Mouse (Mus musculus): Measurements from ENCODE around the gene Tent4a.
A peak's percentile ranks its signal among the peaks of the same experiment; 100 is the strongest.

Gene Tent4a

DNA sequence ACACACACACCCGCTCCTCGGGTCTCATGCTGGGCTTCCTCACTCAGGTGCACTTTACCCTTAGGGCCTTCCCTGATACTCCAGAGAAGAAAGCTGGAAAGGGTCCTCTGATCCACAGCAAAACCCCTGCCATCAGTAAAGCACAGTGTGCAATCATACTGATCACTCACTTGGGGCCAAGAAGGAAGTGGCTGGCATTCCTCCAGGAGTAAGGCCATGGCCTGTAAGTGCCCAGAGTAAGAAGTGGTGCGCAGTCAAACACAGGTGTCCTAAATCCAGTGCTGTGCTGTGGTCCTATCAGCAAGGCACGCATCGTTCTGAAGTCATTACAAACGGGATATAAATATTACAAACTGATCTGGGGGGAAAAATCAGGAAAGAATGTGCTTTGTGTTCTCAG is 17.0 kb downstream of the Tent4a start:
- no peak for DNase-seq

DNA sequence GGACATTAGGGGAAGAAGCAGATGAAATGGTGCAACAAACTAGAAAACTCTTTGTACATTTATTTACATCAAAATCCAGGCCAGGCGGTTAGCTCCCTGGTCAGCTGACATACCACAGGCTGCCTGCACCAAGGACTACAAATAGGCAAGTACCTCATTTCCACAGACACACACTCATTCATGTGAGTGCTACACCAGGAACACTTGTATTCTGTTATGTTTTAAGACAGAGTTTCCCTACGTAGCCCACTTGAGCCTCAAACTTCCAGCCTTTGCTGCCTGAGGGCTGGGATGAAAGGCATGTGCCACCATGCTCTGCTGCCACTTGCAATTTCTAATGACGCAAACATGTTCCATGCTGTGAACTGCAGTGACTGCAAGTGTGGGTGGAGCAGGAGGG is 19.3 kb downstream of the Tent4a start:
- DNase-seq = no peak

DNA sequence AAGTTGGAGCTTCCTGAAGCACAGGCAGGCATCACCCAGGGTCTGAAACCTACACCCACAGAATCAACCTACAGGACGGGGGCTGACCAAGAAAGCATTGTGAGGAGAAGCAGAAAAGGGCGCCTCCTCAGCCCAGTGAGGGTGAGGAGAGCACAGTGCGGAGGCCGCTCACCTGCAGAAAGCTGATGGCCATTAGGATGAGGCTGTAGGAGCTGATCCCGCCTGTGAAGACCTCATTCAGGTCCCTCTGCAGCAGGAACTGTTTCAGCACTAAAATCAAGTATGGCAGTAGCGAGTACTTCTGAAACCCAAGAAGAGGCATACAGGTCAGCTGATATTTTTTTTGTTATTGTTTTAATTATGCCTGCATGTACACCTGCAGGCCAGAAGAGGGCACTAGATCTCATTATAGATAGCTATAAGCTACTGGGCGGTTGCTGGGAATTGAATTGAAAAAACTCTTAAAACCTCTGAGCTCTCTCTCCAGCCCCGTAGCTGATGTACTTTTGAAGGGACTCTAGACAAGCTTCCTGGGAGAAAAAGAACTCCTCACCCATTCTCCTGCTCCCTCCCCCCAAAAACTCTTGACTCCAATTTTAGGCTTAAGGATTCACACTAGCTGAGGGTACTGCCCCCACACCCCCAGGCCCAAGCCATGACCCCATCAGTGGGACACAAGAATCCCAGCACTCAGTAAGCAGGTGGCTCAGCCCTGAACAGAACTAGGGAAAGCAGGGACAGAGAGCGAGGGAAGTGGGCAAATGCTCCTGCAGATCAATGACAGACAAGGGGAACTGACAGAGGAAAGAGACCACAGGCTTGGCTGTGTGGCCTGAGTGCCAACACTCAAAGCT is 24.8 kb downstream of the Tent4a start:
- DNase-seq = no peak

DNA sequence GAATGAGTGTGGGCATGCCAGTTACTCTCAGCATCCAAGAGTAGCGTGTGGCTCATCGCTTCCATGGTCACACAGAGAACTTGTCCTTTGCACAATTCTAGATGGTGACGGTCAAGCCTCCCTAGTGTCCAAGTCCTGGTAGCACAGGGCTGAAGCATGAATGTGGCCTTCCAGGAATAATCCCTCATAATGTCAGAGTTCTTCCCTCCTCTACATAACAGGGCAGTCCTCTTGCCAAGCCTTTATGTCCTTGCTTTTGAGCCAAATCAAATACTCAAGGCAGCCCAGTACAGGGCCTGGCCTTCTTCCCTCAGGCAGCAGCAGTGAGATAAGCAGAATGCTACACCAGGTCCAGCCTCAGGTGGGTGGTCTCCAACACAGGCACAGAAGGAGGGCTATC is 26.8 kb downstream of the Tent4a start:
- no peak for DNase-seq

DNA sequence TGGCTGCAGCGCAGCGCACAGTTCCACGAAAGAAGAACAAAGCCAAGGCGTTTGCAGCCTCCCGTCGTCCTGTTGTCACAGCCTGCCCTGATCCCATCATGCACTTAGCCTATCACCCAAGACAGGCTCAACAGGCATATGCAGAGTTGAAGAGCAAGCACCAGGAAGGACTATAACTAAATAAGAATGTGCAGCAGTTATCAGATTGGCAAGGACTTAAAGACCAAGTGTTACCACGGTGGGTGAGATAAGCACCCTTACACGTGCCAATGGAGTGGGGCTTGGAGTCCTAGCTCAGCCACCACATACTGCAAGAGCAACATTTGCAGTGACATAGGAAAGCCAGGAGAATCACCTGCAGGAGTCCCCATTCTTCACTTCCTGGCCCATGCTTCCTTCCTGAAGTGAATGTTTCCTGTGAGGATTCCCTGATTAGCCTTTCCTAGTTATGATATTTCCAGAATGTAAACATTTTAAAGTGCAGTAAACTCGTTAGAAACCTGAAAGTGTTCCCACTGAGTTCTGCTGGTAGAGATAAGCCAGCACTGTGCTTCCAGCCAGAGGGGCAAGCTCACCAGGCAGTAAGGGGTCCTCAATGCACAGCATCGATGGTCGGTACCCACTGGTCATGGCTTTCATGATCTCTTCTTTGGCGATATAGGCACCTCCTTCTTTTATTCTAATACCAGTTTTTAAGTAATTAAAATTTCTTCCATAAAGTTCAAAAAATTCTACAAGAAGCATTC is 27.9 kb downstream of the Tent4a start:
- DNase-seq = no peak

DNA sequence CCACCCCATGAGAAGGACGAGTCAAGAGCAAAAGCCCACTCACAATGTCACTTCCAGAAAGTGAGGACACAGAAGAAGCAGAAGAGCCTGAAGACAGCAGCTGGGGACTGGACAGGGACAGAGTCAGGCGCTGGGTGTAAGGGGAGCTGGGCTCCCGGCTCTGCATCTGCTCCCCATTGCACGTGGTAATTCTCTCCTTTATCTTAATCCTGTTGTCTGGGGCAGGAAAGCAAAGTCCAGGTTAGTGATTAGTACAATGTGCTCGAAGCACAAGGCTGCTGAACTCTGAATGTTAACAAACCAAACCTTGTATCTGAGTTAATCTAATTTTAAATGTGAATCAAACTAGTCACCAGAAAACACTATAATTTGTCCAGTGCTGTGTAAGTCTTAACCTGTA is 31.6 kb downstream of the Tent4a start:
- DNase-seq = no peak

DNA sequence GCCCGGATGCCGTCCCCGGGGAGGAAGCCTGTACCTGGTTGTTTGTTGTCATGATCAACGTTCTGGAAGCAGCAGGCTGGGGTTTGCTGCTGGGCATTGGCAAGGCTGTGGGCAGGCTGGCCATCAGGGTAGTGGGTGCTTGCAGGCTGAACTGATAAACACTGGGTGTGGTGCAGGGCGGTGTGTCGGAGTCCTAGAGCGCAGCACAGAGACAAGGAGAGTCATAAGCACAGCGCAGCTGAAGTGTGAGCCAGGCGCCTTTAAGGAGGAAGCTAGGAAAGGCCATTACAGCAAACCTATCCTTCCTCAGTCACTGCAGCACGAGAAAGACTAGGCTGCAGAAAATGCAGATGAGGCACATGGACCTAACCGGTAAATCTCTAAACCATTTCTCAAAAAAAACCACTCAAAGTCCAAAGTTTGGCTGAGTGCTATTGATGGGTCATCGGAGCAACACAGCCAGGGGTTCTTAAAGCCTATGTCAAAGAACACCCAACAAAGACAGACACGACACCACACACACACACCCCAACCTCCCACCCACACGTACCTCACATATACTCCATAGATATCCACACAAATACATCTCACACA is 32.2 kb downstream of the Tent4a start:
- DNase-seq = no peak

DNA sequence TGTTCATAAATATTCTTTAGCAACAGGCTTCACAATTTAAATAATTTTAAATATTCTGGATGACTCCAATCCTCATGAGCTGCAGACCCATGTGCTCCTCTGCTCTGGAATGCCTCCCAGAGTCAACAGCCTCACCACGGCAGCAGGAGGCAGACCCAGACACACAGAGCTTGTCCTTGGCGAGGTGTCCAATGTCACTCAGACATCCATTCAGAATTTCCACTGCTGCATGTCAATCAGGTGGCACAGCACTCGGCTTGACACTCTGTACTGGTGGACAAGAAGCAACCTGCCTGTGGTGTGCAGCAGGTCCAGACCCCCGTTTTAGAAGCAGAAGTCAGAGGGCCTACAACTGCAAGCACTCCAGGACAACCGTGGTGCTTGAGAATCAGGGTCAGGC is 36.1 kb downstream of the Tent4a start:
- DNase-seq = no peak

DNA sequence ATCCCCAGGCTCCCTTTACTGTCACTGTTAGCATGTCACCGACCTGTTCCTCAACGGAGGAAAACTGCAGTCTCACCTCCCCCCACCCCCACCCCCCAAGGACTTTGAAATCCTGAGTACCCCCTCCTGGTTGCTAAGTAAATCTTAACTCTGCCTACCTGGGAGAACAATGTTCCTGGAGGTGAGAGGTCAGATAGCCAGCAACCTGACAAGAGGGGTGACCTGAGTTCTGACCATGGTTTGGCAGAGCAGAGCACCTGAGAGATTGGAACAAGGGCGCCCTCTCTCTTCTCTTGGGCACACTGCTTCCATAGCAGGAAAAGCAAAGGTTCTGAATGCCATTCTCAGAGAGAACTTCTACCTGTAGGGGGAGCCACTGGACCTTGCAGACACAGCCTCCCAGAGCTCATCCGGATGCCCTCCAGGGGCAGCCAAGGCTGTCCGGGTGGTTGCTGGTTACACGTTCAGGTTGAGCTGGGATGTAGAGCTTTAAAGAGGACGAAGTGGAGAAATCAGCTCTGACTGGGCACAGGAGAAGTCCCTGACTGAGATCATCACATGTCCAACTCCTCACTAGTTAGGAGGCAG is 41.4 kb downstream of the Tent4a start:
- peak; percentile 47 for DNase-seq

DNA sequence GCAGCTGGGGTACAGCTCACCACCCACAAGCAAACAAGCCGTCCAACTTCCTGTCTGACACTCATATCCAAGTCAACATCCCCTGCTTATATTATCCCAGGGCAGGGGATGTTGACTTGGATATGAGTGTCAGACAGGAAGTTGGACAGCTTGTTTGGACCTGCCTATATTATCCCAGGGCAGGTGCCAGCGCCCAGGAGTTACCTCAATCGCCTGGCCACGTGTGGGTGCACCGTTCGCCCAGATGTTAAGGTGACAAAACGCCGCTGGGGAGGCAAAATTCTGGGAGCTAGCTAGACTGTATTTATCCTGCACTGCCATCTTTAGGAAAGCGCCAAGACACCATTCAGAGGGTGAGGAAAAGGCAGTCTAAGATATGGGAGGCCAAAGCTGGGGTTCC is 44.6 kb downstream of the Tent4a start:
- DNase-seq = no peak

DNA sequence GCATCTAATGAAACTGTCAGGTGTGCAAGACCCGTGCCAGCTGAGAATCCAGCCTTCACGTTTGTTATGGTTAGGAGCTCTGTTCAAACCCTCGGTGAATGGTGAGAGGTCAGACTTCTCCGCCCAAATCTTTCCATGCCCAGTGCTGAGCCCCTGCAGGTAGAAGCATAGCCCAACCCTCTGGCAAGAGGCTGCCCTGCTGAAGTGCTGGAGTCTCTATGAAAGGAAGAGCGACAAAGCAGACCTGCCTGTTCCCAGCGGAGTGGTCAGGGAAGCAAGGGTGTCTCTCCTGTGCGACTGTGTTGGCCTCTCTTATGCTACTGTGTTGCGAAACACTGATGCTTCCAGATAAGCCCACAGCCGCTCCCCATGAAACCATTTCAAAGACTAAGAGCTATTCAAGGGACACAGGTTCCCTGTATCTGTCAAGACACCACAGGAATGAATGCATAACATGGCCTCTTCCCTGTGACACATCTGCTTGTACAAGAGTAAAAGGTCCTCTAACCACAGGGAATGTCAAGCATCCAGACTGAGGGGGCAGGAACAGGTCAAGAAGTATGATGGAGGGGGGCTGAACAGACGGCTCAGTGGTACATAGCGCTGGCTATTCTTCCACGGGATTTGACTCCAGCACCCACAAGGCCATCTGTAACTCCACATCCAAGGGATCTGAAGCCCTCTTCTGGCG is 45.7 kb downstream of the Tent4a start:
- no peak for DNase-seq

DNA sequence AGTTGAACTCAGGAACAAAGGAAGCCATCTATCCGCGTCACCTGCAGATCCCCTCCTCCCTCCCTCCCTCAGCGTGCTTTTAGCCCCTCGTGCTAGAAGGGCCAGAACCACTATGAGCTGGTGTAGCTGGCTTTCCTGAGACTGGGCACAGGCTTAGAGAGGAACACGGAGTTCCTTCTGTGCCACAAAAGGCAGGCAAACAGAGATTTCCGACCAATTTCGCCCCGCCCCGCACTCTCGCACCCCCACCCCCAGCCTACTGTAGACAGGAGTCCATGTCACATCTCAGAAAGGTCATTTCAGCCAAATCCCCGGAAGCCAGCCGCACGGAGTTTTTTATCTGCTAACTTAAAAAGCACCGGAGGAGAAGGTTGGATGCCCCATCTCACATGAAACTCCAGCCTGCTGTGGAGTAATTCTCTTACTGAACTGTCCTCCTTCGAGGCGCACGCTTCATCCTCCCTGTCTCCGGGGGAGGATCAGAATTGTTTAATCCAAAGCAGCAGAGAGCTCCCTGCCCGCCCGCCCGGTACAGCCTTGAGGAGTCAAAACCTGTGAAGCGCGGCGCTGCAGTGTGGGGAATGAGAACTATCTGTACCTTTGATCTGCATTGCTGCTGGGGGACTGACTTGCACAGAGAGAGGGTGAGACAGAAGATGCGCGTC is 46.7 kb downstream of the Tent4a start:
- DNase-seq = no peak

DNA sequence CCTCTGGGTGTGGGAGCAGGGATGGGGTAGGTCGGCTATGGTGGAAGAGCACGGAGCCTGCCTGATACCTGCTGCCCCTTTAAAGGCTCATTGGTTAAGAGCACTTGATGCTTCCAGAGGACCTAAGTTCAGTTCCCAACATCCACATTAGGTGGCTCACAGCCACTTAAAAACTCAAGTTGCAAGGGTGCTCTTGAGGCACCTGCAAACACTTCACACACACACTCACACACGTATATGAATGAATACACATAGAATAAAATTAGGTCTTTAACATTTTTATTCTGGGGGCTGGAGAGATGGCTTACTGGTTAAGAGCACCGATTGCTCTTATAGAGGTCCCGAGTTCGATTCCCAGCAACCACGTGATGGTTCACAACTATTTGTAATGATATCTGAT is 47.3 kb downstream of the Tent4a start:
- no peak for DNase-seq

DNA sequence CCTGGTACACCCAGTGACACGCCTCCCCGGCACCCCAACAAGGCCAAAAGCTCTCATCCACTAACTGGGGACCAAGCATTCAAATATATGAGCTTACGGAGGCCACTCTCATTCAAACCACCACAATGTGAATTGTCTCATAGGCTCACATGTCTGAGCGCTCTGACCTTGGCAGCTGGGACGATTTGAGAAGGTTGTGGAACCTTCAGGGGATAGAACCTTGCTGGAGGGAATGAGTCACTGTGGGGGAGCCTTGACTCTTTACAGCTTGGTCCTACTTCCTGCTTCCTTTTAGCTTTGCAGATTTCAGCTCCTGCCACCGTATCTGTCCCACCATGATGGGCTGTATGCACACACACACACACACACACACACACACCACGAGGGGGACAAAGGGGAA is 48.6 kb downstream of the Tent4a start:
- DNase-seq = no peak

DNA sequence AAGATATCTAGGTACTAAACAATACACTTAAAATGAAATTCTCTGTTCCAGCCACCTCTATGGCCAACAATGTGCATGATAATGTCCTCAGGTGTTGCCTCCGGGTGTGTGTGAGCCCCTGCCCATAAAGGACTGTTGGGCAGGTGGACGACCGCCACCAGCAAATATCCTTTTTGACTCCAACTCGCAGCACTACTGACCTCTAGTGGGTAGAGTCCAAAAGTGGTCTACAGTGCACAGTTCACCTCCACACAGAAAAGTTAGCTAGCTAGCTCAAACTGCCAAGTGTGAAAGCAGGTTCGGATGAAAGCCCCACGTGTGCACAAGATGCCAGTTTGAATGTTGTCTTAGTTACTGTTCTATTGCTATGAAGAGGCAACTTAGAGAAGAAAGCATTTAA is 49.1 kb downstream of the Tent4a start:
- DNase-seq = peak; percentile 25

DNA sequence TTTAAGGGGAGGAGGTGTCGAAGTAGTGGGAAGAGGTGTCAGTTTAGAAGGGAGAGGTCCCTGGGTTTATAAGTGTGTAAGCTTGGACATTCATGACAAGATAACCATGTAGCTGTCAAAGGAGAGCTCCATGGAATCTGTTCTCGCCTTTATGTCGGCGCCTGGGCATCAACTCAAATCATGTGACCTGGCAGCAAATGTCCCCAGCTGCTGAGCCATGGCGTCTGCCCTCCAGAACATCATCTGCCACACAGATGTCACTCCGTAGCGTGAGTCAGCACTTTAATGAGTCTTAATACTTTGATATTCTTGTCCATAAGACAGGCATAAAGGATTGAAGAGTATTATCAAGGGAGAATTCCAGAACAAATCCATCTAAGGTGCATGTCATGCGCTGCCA is 51.7 kb downstream of the Tent4a start:
- DNase-seq = no peak

DNA sequence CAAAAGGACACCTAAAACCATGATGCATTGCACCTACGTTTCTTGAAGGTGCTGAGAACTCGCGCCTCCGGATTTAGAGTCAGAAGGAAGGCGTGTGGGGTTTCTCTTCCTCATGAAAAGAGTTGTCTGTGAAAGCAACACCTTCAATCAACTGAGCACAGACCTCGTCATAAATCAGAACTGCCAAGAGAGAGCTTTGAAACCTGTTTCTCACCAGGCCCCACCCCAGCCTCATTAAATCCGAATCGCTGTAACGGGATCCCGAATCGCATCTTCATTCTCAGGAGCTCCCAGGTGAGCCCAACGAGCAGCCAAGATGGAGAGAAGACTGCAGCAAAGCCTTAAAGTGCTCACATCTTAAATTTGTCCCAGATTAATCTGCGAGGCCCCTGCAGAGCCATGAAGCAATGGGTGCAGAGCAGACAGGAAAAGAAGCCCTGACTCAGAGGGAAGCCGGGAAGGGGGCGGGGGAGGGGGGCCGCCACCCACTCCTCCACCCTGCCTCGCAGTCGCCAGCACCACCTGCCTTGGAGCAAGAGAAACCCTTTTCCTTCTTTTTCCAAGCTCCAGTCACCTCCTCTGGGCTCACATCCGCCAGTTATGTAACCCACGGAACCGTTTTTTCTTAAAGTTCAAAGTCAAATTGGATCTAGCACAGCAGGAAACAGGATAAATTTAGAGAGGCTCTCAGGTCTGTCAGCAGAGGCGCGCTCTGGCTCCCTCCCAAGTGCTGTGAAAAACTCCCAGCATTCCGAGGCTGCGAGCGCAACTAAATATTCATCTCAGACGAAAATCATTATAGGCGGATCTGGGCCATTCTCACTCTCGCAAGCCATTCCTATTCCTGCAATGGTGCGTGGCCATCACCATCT is 52.5 kb downstream of the Tent4a start:
- DNase-seq = peak; percentile 70

DNA sequence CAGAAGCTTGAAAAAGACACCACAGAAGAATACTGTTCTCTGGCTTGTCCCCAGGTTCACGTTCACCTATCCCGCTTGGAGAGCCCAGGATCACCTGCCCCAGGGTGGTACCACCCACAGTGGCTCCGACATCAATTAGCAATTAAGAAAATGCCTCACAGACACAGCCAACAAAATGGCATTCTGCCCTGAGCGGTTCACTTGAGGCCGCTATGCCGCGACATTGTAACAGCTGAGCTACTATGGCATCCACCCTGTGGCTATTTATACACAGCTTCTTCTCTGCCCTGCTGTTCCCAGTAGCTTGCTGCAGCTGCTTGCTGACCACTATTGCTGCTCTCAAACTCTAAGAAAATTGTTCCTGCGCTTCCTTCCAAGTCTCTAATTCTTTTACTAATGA is 53.4 kb downstream of the Tent4a start:
- DNase-seq = peak; percentile 29

DNA sequence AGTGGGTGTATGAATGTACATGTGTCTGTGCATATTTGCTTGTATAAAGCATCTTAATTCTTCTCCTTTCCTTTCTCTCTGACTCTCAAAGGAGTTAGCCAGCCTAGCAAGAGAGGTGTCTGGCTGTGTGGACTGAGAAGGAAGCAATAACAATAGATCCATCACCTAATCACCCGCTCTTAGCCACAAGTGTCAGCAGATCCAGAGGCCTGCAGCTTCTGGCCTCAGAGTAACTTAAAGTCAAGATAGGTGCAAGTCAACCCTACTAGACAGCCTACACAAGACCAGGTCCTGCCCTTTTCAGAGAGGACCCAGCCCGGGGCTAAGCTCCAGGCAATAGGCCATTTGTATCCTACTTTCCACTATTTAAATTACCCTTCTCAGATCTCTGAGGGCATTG is 54.5 kb downstream of the Tent4a start:
- no peak for DNase-seq

DNA sequence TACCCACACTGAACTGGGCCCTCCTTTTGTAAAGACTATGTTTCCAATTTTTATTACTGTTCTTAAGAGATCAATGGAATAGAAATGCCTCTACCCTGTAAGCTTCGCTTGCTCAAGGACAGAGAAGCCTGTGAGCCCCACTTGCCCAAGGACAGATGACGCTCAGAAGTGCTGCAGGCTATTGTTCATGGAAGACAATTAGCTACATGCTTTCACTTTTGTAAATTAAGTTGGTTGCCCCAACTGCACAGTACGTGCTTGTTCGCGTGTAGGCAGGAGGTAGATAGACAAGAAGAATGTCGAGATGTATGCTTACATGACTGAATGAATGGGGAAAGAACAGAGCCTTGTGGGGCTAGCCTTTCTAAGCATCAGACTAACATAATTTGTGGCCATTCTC is 55.7 kb downstream of the Tent4a start:
- no peak for DNase-seq
